Mouse (Mus musculus): ENCODE data around the gene Ddx28. TPM values are rescaled to one million over a fixed set of nuclear protein-coding genes. Genes with fewer than 3 reads are reported as not detected.

The Ddx28 gene
- total RNA-seq (2021), result 14.2 and 14.5 TPM in 2 replicates
- long read RNA-seq, experiment 1, transcript Ddx28-201 (1 exons, 2,262 nt), result major isoform, 32 of 32 reads
- long read RNA-seq, experiment 1, partial matches to known transcripts, result 0 of 32 reads
- long read RNA-seq, experiment 1, other reads (novel, unspliced or antisense), result 0 of 32 reads
- long read RNA-seq, experiment 2, transcript Ddx28-201 (1 exons, 2,262 nt), result major isoform, 31 of 31 reads
- long read RNA-seq, experiment 2, partial matches to known transcripts, result 0 of 31 reads
- long read RNA-seq, experiment 2, other reads (novel, unspliced or antisense), result 0 of 31 reads

- no peak for DNase-seq
Measured at GRCm38 (mm10) chr8:106011643-106011986, at the start of gene Ddx28. Gene Ddx28, minus strand, starts transcription at chr8:106011882.

GRCm38 (mm10) chr8:106060521-106060920, 48.8 kb upstream of the Ddx28 start:
- DNase-seq, result no peak

GRCm38 (mm10) chr8:106059613-106060371, 48.1 kb upstream of the Ddx28 start:
- DNase-seq, result peak; percentile 77

- peak; percentile 99 for DNase-seq
Measured at GRCm38 (mm10) chr8:106058731-106059612, 47.3 kb upstream of the Ddx28 start, which contains the start of gene Nfatc3. Gene Nfatc3, plus strand, starts transcription at chr8:106058840.

- no peak for DNase-seq
Measured at GRCm38 (mm10) chr8:106056455-106056982, 44.8 kb upstream of the Ddx28 start.

- DNase-seq, result no peak
Measured at GRCm38 (mm10) chr8:106055038-106055437, 43.4 kb upstream of the Ddx28 start.

- peak; percentile 63 for DNase-seq
Measured at GRCm38 (mm10) chr8:106054190-106054811, 42.6 kb upstream of the Ddx28 start.

GRCm38 (mm10) chr8:106052510-106053089, 40.9 kb upstream of the Ddx28 start:
- DNase-seq, result no peak

- DNase-seq, result no peak
Measured at GRCm38 (mm10) chr8:106051068-106051467, 39.4 kb upstream of the Ddx28 start.

- no peak for DNase-seq
Measured at GRCm38 (mm10) chr8:106049840-106050239, 38.2 kb upstream of the Ddx28 start.

GRCm38 (mm10) chr8:106047854-106048630, 36.4 kb upstream of the Ddx28 start:
- no peak for DNase-seq

GRCm38 (mm10) chr8:106046872-106047559, 35.3 kb upstream of the Ddx28 start:
- no peak for DNase-seq

GRCm38 (mm10) chr8:106044151-106044550, 32.5 kb upstream of the Ddx28 start:
- DNase-seq, result no peak

- DNase-seq, result no peak
Measured at GRCm38 (mm10) chr8:106043055-106043454, 31.4 kb upstream of the Ddx28 start.

- no peak for DNase-seq
Measured at GRCm38 (mm10) chr8:106040218-106040617, 28.5 kb upstream of the Ddx28 start.

- no peak for DNase-seq
Measured at GRCm38 (mm10) chr8:106039605-106040004, 27.9 kb upstream of the Ddx28 start.

- no peak for DNase-seq
Measured at GRCm38 (mm10) chr8:106038721-106039120, 27.0 kb upstream of the Ddx28 start.

GRCm38 (mm10) chr8:106022483-106022882, 10.8 kb upstream of the Ddx28 start:
- peak; percentile 86 for DNase-seq

GRCm38 (mm10) chr8:106018039-106018438, 6.4 kb upstream of the Ddx28 start:
- no peak for DNase-seq

GRCm38 (mm10) chr8:106017130-106017529, 5.4 kb upstream of the Ddx28 start:
- no peak for DNase-seq

Measured in adrenal gland, postnatal 14 days (tissue).